Mouse (Mus musculus): ENCODE measurements around the gene Gtpbp8.

The Gtpbp8 gene

GRCm38 (mm10) chr16:44688507-44688906, 57.7 kb downstream of the Gtpbp8 start:
- DNase-seq (ENCODE audit: low spot score) = no peak

DNA sequence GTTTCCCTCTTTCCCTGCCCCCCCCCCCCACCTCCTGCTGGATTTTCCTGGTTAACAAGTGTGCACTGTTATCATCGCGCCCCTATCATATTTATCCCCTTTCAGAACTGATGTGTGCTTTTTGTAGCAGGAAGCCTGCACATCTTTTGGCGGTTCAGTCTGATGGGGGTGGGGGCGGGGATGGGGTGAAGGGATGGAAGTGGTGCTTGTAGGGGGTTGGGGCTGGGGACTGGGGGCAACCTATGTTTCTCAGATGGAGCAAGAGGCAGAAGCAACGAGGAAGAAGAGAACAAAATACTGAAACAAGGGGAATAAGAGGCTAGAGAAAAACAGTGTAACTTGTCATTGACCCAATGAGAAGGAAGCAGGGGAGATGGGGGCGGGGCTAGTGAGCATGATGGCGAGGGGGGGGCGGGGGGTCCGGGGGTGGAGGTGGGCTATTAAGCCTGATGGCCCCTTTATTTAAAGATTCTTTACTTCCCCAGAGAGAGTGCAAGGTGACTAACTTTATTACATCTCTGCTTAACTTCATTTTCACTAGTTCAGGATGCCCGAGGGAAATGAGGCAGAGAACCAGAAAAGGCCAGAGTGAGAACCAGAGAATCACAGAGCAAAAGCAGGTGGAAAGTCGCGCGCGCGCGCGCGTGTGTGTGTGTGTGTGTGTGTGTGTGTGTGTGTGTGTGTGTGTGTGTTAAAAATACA, 58.3 kb downstream of the Gtpbp8 start:
- no peak for DNase-seq (ENCODE audit: low spot score)

DNA sequence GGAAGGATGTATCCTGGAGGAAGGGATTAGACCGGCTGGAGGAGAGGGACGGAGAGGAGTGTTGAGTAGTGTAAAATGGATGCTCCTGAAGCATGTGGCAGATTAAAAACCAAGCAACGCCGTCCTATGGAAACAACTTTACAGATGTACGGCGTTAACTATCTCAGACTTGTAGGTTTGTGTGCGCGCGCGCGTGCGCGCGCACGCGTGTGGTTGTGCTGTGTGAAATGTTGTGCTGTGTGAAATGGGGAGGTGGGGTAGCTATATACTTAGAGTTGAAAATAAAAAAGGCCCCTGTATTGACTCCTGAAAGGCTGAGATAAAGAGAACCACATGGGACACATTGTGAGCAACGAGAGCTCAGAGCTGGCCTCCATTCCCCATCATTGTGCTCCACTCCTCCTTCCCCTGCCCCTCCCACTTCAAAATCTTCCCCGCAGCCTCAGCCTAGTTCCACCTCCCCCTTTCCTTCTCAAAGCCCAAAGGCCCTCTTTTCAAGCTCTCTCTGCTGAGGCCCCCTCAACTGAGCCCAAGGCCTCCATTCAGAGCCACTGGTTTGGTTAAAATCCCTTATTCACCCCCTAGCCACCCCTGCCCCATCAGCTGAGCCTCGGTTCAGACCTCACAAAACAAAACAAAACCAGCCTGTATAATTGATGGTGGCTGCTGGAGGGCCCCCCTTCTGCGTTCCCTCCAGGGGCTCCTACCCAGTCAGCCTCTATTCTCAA, 59.0 kb downstream of the Gtpbp8 start:
- DNase-seq (ENCODE audit: low spot score) = no peak
